Mouse (Mus musculus) testis, adult 2 months (tissue): Measurements from ENCODE around the gene Gm5244.

Source experiments
- CTCF ChIP-seq: fragments of 200-500 bp; IDR thresholded peaks from 2 replicates; pipeline ENCODE4 v1.5.1; 2012; ENCODE audit warnings: low read depth, mild to moderate bottlenecking, inconsistent platforms, low read length, moderate library complexity; ENCODE audit not compliant: control insufficient read depth, insufficient read depth, insufficient replicate concordance
- POLR2A ChIP-seq: fragments of 200-500 bp; IDR thresholded peaks from 2 replicates; pipeline ENCODE4 v1.6.1; 2012; ENCODE audit warnings: low read depth, mild to moderate bottlenecking, inconsistent platforms, low read length, moderate library complexity; ENCODE audit not compliant: control insufficient read depth

GRCm38 (mm10) chr19:12883555-12883954, 37.1 kb downstream of the Gm5244 start, which contains the start of gene Olfr1445:
- TF ChIP-seq CTCF (no peak), POLR2A (no peak)
